Mouse (Mus musculus) small intestine, adult 10 weeks (tissue): Measurements from ENCODE around the gene Defb33. TPM values are rescaled to one million over a fixed set of nuclear protein-coding genes. Genes with fewer than 3 reads are reported as not detected.

Source experiments
- polyA plus RNA-seq: library from polyadenylated mRNA; stranded (reverse); fragments of 350-450 nt; fragmentation: Illumina TruSeq; extraction: RNeasy Lipid Tissue Mini Kit (QIAGEN cat#74804); gene quantifications from one replicate; pipeline ENCODE4 v1.2.3, GENCODE M21; 2014; ENCODE audit warnings: low replicate concordance

Gene Defb33
- not detected for polyA plus RNA-seq

GRCm38 (mm10) chr8:20892369-20892768 lies at the start of gene Defb33:
TSS of gene Defb33 (plus strand) at chr8:20892669.

DNA sequence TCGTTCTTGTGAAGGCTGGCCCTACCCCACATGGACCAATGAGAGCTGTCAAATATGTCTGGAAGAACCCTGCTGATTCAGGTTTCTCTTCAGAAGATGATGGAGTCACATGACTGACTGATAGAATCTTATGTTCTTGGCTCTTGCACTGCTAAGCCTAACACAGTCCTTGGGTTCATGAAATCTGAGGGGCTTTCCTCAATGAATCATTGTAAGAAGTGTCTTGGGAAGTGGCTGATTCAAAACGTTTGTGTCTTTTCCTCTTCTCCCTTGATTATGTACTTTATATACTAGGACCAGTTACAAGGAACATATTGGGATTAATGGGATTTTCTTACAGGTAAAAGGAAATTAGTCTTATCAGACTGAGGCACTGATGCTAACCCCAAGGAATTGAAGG lies 10.1 kb downstream of the Defb33 start, which contains the start of gene Gm15056:
Gm15056 (minus strand) TSS at position 101 of the 400 bp plus-strand sequence.

GRCm38 (mm10) chr8:20921971-20922370 lies 29.5 kb downstream of the Defb33 start, which contains the start of gene Gm6040:
TSS of gene Gm6040 (minus strand) at chr8:20922071.

GRCm38 (mm10) chr8:20944610-20945009 lies 52.1 kb downstream of the Defb33 start, which contains the start of gene AY761185:
TSS of gene AY761185 (minus strand) at chr8:20944710.

Other genes starting within 250 kb of the Defb33 start
- not detected for gene Gm15056, start 10.0 kb downstream of the Defb33 start, polyA plus RNA-seq
- not detected for gene Gm6040, start 29.4 kb downstream of the Defb33 start, polyA plus RNA-seq
- gene AY761185, start 52.0 kb downstream of the Defb33 start, polyA plus RNA-seq: not detected
- gene Defa21, start 132.9 kb downstream of the Defb33 start, polyA plus RNA-seq: 17.6 TPM
- 160 TPM for gene Defa23, start 162.4 kb downstream of the Defb33 start, polyA plus RNA-seq
- not detected for gene Defa35, start 172.4 kb downstream of the Defb33 start, polyA plus RNA-seq
- not detected for gene Defa25, start 191.8 kb downstream of the Defb33 start, polyA plus RNA-seq
- gene Gm14851, start 203.4 kb downstream of the Defb33 start, polyA plus RNA-seq: 106 TPM
- 1,814 TPM for gene Defa30, start 242.0 kb downstream of the Defb33 start, polyA plus RNA-seq